Mouse (Mus musculus) layer of hippocampus, adult 18-20 months (tissue): Measurements from ENCODE around the gene Actrt2. TPM values are rescaled to one million over a fixed set of nuclear protein-coding genes. Genes with fewer than 3 reads are reported as not detected.

Source experiments
- total RNA-seq, 2 experiments: library from RNA; stranded (reverse); gene quantifications; 2 replicates each; pipeline ENCODE4 v1.2.3; 2021

Gene Actrt2
- total RNA-seq, 2 experiments from 2014 or later, result not detected

Other genes starting within 250 kb of the Actrt2 start
- 10 to 100 TPM in 1 of 2 experiments, 1 to 10 TPM in 1; 9.7 to 12.2 TPM for gene Prdm16, start 31.0 kb downstream of the Actrt2 start, total RNA-seq
- gene Ttc34, start 169.6 kb upstream of the Actrt2 start, total RNA-seq, result 1 to 10 TPM; 3.1 to 3.3 TPM
- under 1 TPM; 0.20 to 0.25 TPM for gene Mmel1, start 201.7 kb upstream of the Actrt2 start, total RNA-seq
- 10 to 100 TPM; 54.8 to 58.7 TPM for gene Fam213b, start 231.3 kb upstream of the Actrt2 start, total RNA-seq